Mouse (Mus musculus) fibroblast of lung, adult 2 months (primary cell): ENCODE results near the gene Rps21.
A peak's percentile ranks its signal among the peaks of the same experiment; 100 is the strongest.
"Not testable (repeated sequence)": the region's sequence is repeated elsewhere in the genome, so short reads cannot be mapped to it uniquely, and the experiment has no call there.

Source experiments
- DNase-seq: peaks from one replicate; pipeline ENCODE4 v3.0.0-alpha.2; 2011; ENCODE audit warnings: low read depth

Gene Rps21

GRCm38 (mm10) chr2:180230482-180230881, 26.7 kb upstream of the Rps21 start:
- DNase-seq = no peak

GRCm38 (mm10) chr2:180233101-180233904, 23.9 kb upstream of the Rps21 start:
- no peak for DNase-seq

GRCm38 (mm10) chr2:180234353-180234752, 22.8 kb upstream of the Rps21 start:
- no peak for DNase-seq

- no peak for DNase-seq
Observed at GRCm38 (mm10) chr2:180234980-180235379, 22.2 kb upstream of the Rps21 start.

- DNase-seq = no peak
Observed at GRCm38 (mm10) chr2:180235788-180236187, 21.4 kb upstream of the Rps21 start.

GRCm38 (mm10) chr2:180236500-180236899, 20.7 kb upstream of the Rps21 start:
- DNase-seq = no peak

GRCm38 (mm10) chr2:180236930-180237329, 20.2 kb upstream of the Rps21 start:
- no peak for DNase-seq

- no peak for DNase-seq
Observed at GRCm38 (mm10) chr2:180237601-180238345, 19.4 kb upstream of the Rps21 start.

- DNase-seq = no peak
Observed at GRCm38 (mm10) chr2:180238591-180238990, 18.6 kb upstream of the Rps21 start.

GRCm38 (mm10) chr2:180243108-180243507, 14.1 kb upstream of the Rps21 start:
- DNase-seq = no peak

GRCm38 (mm10) chr2:180247916-180248315, 9.3 kb upstream of the Rps21 start:
- DNase-seq = no peak

- DNase-seq = no peak
Observed at GRCm38 (mm10) chr2:180248947-180249660, 8.1 kb upstream of the Rps21 start.

- DNase-seq = peak; percentile 52
Observed at GRCm38 (mm10) chr2:180250930-180251611, 6.1 kb upstream of the Rps21 start.

GRCm38 (mm10) chr2:180251838-180252237, 5.3 kb upstream of the Rps21 start:
- no peak for DNase-seq

GRCm38 (mm10) chr2:180254436-180255209, 2.6 kb upstream of the Rps21 start:
- no peak for DNase-seq

GRCm38 (mm10) chr2:180255701-180256100, 1.5 kb upstream of the Rps21 start:
- no peak for DNase-seq

GRCm38 (mm10) chr2:180256296-180257000, 729 bp upstream of the Rps21 start:
- DNase-seq = no peak

GRCm38 (mm10) chr2:180257963-180258865, 1.0 kb downstream of the Rps21 start:
- no peak for DNase-seq

- not testable (repeated sequence) for DNase-seq
Observed at GRCm38 (mm10) chr2:180258951-180259484, 1.8 kb downstream of the Rps21 start.
